Mouse (Mus musculus) midbrain, embryonic 16.5 days (tissue): ENCODE measurements around the gene E030030I06Rik. TPM values are rescaled to one million over a fixed set of nuclear protein-coding genes. Genes with fewer than 3 reads are reported as not detected.
"Not testable (repeated sequence)": the region's sequence is repeated elsewhere in the genome, so short reads cannot be mapped to it uniquely, and the experiment has no call there.

Source experiments
- ATAC-seq: fragments of 200-750 bp; cut with Nextera tagmentation; 2 replicates; pipeline ENCODE4 v1.8.0; 2017; ENCODE audit warnings: moderate TSS enrichment
- H3K27ac ChIP-seq: fragments of 300-500 bp; sonication (generic); 2 replicates; pipeline ENCODE4 v1.5.1; 2014; ENCODE audit warnings: mild to moderate bottlenecking, low read length, mixed read lengths
- H3K27me3 ChIP-seq: fragments of 300-500 bp; sonication (generic); 2 replicates; pipeline ENCODE4 v1.6.1; 2014; ENCODE audit warnings: low read depth, low read length, mixed read lengths; ENCODE audit not compliant: control insufficient read depth, insufficient read depth
- H3K36me3 ChIP-seq: fragments of 300-500 bp; sonication (generic); 2 replicates; pipeline ENCODE4 v1.6.1; 2014; ENCODE audit warnings: mild to moderate bottlenecking, low read length, moderate library complexity, mixed read lengths; ENCODE audit not compliant: control insufficient read depth, insufficient read depth
- H3K4me1 ChIP-seq: fragments of 300-500 bp; sonication (generic); 2 replicates; pipeline ENCODE4 v1.6.1; 2014; ENCODE audit warnings: mild to moderate bottlenecking, low read length, mixed read lengths; ENCODE audit not compliant: control insufficient read depth, insufficient read depth
- H3K4me2 ChIP-seq: fragments of 300-500 bp; sonication (generic); 2 replicates; pipeline ENCODE4 v1.6.1; 2014; ENCODE audit warnings: mild to moderate bottlenecking, low read length, mixed read lengths
- H3K4me3 ChIP-seq: fragments of 300-500 bp; sonication (generic); 2 replicates; pipeline ENCODE4 v1.5.1; 2014; ENCODE audit warnings: low read depth, mild to moderate bottlenecking, low read length, moderate library complexity, mixed read lengths
- H3K9ac ChIP-seq: fragments of 300-500 bp; sonication (generic); 2 replicates; pipeline ENCODE4 v1.6.1; 2014; ENCODE audit warnings: low read depth, low read length, mixed read lengths
- H3K9me3 ChIP-seq: fragments of 300-500 bp; sonication (generic); replicated peaks from 2 replicates; pipeline ENCODE4 v1.6.1; 2014; ENCODE audit warnings: mild to moderate bottlenecking, low read length, mixed read lengths; ENCODE audit not compliant: control insufficient read depth, poor library complexity, severe bottlenecking
- WGBS: fragments of 180-500 bp; shearing (Covaris S2); extraction: QIAGEN DNeasy Blood & Tissue Kit; methylation state at CpG from one replicate; pipeline ENCODE4 v1.1.7; 2014; 5-methylcytosine and 5-hydroxymethylcytosine counted together
- polyA plus RNA-seq: library from polyadenylated mRNA; unstranded; fragments of >200 nt; fragmentation: Nextera tagmentation; extraction: Ambion mirVana; gene quantifications from 2 replicates; pipeline ENCODE4 v1.2.1, GENCODE M21; 2015

E030030I06Rik gene
- polyA plus RNA-seq, 1 experiment from 2014 or later, result 1.9 TPM

DNA sequence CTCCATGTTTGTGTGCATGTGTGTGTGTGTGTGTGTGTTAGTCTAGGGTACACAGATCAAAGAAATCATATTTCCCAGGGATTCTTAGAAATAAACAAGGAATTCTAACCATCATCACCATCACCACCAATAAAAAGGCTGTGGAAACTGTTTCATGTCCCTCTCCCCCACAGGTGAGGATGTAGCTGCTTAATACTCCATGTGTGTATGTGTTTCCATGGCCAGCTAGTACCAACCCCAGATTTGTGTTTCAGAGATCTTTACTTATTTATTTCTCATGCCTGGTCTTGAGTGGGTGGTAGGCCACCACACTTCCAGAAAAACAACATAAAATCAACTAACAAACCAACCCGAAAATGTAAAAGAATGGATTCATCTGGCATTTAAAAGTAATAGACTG is 6.9 kb downstream of the E030030I06Rik start:
- not testable (repeated sequence) for H3K27me3 ChIP-seq, H3K9ac ChIP-seq, H3K4me3 ChIP-seq, H3K27ac ChIP-seq, ATAC-seq, H3K4me2 ChIP-seq, H3K4me1 ChIP-seq, H3K36me3 ChIP-seq, H3K9me3 ChIP-seq
- 88% methylated on average over 1 of the region's 1 CpGs for WGBS

DNA sequence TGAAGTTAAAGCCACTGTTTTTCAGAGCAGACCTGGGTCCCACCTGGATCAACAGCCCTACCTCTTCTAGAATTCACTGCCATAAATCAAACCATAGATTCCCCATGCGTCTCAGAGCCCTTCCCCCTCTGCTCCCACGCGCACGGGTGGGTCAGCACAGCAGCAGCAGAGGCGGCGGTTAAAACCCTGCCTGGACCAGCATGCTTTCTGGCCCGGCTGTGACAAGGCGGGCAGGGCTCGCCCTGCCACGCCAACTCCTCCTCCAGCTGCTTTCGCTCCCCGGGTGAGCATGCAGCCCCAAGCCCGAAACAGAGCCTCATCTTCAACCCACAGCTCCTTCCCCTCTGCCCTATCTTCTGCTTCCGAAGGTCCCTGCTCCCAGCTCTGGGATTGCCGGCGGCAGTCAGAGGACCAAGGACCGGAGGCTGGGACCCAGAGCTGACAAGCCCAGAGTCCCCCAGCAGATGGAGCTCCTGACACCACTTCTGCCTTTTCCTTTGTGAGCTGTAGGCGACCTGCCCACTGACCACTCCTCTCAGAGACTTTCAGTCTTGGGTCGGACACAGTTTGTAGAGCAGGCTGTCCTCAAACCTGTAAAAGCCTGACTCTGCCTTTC is 8.3 kb downstream of the E030030I06Rik start:
- H3K4me3 ChIP-seq, result peak overlapping the region; percentile 44
- H3K9ac ChIP-seq, result peak overlapping the region; percentile 65
- peak; percentile 80 for ATAC-seq
- H3K27me3 ChIP-seq, result no peaks in the 10 kb centered on the region
- H3K36me3 ChIP-seq, result no peaks in the 10 kb centered on the region
- H3K4me1 ChIP-seq, result no peaks in the 10 kb centered on the region
- H3K9me3 ChIP-seq, result no peaks in the 10 kb centered on the region; the same call in 1 of the 2 replicates
- H3K4me2 ChIP-seq, result peak overlapping the region; percentile 70
- H3K27ac ChIP-seq, result no peak overlapping the region
- WGBS, result 1% methylated on average over 19 of the region's 19 CpGs

DNA sequence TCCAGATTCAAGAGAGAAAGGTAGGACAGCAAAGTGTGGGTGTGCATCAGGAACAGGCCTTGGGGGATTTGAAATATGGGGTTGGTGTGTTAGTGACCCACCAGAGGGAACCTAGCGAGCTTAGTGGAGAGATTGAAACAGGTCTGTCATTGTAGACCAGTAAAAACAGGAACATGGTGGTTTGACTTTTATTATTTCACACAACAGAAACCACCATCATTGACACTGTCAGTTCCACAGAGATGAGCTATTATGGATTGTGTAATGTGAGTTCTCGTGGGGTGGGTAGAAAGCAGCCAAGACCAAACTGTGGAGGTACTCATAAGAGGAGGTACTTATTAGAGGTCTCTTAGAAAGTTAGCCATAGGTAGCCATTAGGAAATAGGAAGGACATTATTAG is 74.5 kb downstream of the E030030I06Rik start:
- Histone ChIP-seq H3K27me3 (no peaks in the 10 kb centered on the region), H3K27ac (no peak overlapping the region), H3K9me3 (no peaks in the 10 kb centered on the region), H3K4me1 (no peaks in the 10 kb centered on the region), H3K36me3 (no peaks in the 10 kb centered on the region), H3K9ac (no peak overlapping the region), H3K4me3 (no peak overlapping the region), H3K4me2 (no peak overlapping the region)
- 83% methylated on average over 2 of the region's 2 CpGs for WGBS
- ATAC-seq, result no peak

DNA sequence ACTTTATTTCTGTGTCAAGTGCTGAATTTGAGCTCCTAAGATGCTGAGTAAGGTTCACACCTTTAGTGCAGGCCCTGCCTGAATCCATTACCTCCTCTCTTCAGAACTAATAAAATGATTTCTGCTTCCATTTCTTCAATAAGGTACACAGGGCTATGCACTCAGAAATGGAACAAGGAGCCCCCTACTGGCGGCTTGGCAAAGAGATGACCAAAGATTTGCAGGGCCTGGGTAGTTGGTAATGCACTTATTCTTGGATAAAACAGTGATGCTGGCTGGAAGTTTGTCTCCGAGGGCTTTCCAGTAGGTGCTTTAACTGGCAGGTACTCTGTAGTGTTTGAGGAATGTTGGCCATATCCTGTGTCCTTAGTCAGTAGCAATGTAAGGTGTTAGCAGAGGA is 76.3 kb downstream of the E030030I06Rik start:
- no peaks in the 10 kb centered on the region for H3K9me3 ChIP-seq
- no peaks in the 10 kb centered on the region for H3K36me3 ChIP-seq
- 71% methylated on average over 2 of the region's 2 CpGs for WGBS
- H3K9ac ChIP-seq, result no peak overlapping the region
- no peaks in the 10 kb centered on the region for H3K4me1 ChIP-seq
- no peak overlapping the region for H3K4me2 ChIP-seq
- no peak for ATAC-seq
- no peaks in the 10 kb centered on the region for H3K27me3 ChIP-seq
- no peak overlapping the region for H3K27ac ChIP-seq
- H3K4me3 ChIP-seq, result no peak overlapping the region

DNA sequence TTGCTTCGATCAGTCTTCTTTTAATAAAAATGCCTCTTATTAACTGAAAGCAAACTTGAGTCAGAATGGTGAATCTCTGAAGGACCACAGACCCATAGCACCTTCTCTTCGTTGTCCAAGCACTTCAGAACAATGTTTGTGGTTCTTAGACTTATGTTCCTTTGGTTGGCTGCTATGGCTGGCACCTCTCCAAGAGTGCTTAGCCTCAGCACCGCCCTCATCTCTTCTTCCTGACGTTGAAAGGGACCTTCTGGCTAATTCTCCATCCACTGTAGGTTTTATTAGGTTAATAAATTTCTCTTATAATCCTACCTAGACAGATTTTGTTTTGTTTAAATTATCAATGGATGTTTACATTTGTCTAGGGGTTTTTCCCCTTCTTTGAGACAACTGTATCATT is 78.5 kb downstream of the E030030I06Rik start:
- Histone ChIP-seq H3K4me1 (no peaks in the 10 kb centered on the region), H3K9me3 (no peaks in the 10 kb centered on the region), H3K9ac (no peak overlapping the region), H3K4me3 (no peak overlapping the region), H3K4me2 (no peak overlapping the region), H3K36me3 (no peaks in the 10 kb centered on the region), H3K27ac (no peak overlapping the region), H3K27me3 (no peaks in the 10 kb centered on the region)
- ATAC-seq, result no peak
- WGBS, result 71% methylated on average over 4 of the region's 4 CpGs

DNA sequence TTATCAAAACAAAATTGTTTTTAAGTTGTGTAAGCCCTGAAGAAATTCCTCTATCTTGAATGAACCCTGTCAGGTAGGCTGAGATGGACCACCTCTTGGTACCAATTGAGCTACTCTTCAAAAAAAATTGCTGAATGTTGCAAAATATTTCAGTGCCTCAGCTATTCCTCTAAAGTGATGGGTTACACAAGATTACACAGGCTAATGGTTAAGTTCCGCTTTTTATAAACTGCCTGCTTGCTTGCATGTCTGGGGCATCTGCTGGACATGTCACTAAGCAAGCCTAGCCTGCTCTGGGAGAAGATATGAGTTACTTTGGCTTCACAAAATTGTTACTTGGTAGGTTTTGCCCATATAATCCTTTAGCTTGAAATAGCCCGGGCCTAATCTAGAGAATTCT is 78.9 kb downstream of the E030030I06Rik start:
- no peak overlapping the region for H3K27ac ChIP-seq
- no peak overlapping the region for H3K4me3 ChIP-seq
- H3K36me3 ChIP-seq, result no peaks in the 10 kb centered on the region
- no peak overlapping the region for H3K4me2 ChIP-seq
- H3K9ac ChIP-seq, result no peak overlapping the region
- no peak for ATAC-seq
- WGBS, result 91% methylated on average over 2 of the region's 2 CpGs
- H3K27me3 ChIP-seq, result no peaks in the 10 kb centered on the region
- H3K4me1 ChIP-seq, result no peaks in the 10 kb centered on the region
- H3K9me3 ChIP-seq, result no peaks in the 10 kb centered on the region

DNA sequence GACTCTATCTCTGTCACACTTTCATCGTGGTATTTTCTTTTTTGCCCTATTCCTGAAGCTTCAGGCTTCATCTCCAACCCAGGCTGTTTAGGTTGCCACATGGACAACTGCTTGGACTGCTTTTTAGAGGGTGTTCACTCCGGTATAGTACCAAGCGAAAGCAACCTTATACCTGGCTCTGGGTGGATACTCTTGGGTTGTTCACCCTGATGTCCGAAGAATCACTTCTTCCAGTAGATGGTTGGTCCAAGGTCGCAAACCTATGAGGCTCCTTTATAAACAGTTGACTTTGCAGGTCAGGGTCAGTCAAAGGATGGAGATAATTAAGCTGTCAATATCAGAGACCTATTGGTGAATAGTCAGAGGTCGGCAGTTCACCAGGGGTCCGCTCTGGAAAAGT is 81.1 kb downstream of the E030030I06Rik start, which contains the start of gene 4930444G20Rik:
TSS of gene 4930444G20Rik (minus strand) at position 101 of the 400 bp plus-strand sequence.
- not testable (repeated sequence) for ATAC-seq
- WGBS, result 94% methylated on average over 7 of the region's 7 CpGs

More for the DNA sequence above, 81.1 kb downstream of the E030030I06Rik start, which contains the start of gene 4930444G20Rik:
- H3K27ac ChIP-seq, H3K4me1 ChIP-seq, H3K27me3 ChIP-seq, H3K4me2 ChIP-seq, H3K36me3 ChIP-seq, H3K9ac ChIP-seq, H3K4me3 ChIP-seq, H3K9me3 ChIP-seq: not testable (repeated sequence)

Other genes with a start within 250 kb of the E030030I06Rik start
- not detected in 2 replicates for gene 4930444G20Rik, start 81.2 kb downstream of the E030030I06Rik start, polyA plus RNA-seq
- gene Raet1e, start 9.3 kb upstream of the E030030I06Rik start, polyA plus RNA-seq, result 0.46 and 1.2 TPM in 2 replicates
- 0.35 and 0.57 TPM in 2 replicates for gene H60b, start 9.3 kb upstream of the E030030I06Rik start, polyA plus RNA-seq
- 1.4 and 2.2 TPM in 2 replicates for gene Raet1d, start 211.3 kb upstream of the E030030I06Rik start, polyA plus RNA-seq